Comparison of ENCODE assay signal across 23 mouse cellular contexts in genomic region chr12:37565882-37566596, GRCm38 (mm10).
"Had no signal": no experiment of that assay in that cellular context is flagged by ENCODE, and none has a peak within 500 bp of the region (broad histone marks: within the 10 kb centered on the region; RNA-seq: fewer than 3 reads in every experiment).

No protein-coding gene starts in this region.

- H3K4me2 ChIP-seq: liver, embryonic 11.5 days; lung, embryonic 15.5 days; midbrain, embryonic 13.5 days; neural tube, embryonic 13.5 days had no signal

- DNase-seq: kidney, adult 2 months; kidney, postnatal 25 days; layer of hippocampus, adult 9-11 months; lung, adult 18-20 months; lung, postnatal 10 days; lung, postnatal 36 days; right cerebral cortex, adult 18-20 months; right cerebral cortex, postnatal 14 days; right cerebral cortex, postnatal 4 days; spleen, adult 18-20 months; thymus, adult 18-20 months; thymus, postnatal 4 days had no signal

- ATAC-seq: midbrain, embryonic 13.5 days; midbrain, embryonic 16.5 days had no signal

- H3K9ac ChIP-seq: liver, embryonic 14.5 days; lung, embryonic 15.5 days; midbrain, embryonic 13.5 days; neural tube, embryonic 13.5 days had no signal

- H3K27ac ChIP-seq: kidney, postnatal 0 days; layer of hippocampus, adult 2 months; liver, embryonic 14.5 days; lung, embryonic 15.5 days; midbrain, embryonic 10.5 days; midbrain, embryonic 13.5 days; neural tube, embryonic 13.5 days had no signal

- H3K4me1 ChIP-seq: lung, embryonic 15.5 days; megakaryocyte, embryonic 14.5 days; midbrain, embryonic 10.5 days; midbrain, embryonic 13.5 days; neural tube, embryonic 13.5 days had no signal

- H3K36me3 ChIP-seq: lung, embryonic 15.5 days; midbrain, embryonic 10.5 days; midbrain, embryonic 13.5 days; neural tube, embryonic 13.5 days had no signal

- H3K9me3 ChIP-seq: lung, embryonic 15.5 days; megakaryocyte, embryonic 14.5 days; midbrain, embryonic 10.5 days; midbrain, embryonic 13.5 days; neural tube, embryonic 13.5 days had no signal

- H3K27me3 ChIP-seq: lung, embryonic 15.5 days; megakaryocyte, embryonic 14.5 days; midbrain, embryonic 13.5 days; neural tube, embryonic 13.5 days had no signal

- H3K4me3 ChIP-seq: layer of hippocampus, adult 2 months; lung, embryonic 15.5 days; megakaryocyte, embryonic 14.5 days; midbrain, embryonic 10.5 days; midbrain, embryonic 13.5 days; myocyte; neural tube, embryonic 13.5 days had no signal
